Mouse (Mus musculus) liver, adult 2 months (tissue): ENCODE data around the gene Tnip2. TPM values are rescaled to one million over a fixed set of nuclear protein-coding genes. Genes with fewer than 3 reads are reported as not detected.

Experiments used
- DNase-seq: peaks from one replicate; pipeline ENCODE4 v3.0.0-alpha.2; 2011; ENCODE audit warnings: low read depth, low spot score; ENCODE audit errors: extremely low read depth
- H3K27ac ChIP-seq: fragments of 200-500 bp; replicated peaks from 2 replicates; pipeline ENCODE4 v1.5.1; 2012; ENCODE audit warnings: low read depth, mild to moderate bottlenecking, control low read depth, inconsistent platforms, low read length; ENCODE audit not compliant: insufficient read depth
- H3K27me3 ChIP-seq: fragments of 200-500 bp; 2 replicates; pipeline ENCODE4 v1.6.1; 2012; ENCODE audit warnings: mild to moderate bottlenecking, moderate library complexity, low read length, inconsistent platforms; ENCODE audit not compliant: control insufficient read depth, insufficient read depth
- H3K36me3 ChIP-seq: fragments of 200-500 bp; 2 replicates; pipeline ENCODE4 v1.6.1; 2012; ENCODE audit warnings: low read length, inconsistent platforms; ENCODE audit not compliant: control insufficient read depth, insufficient read depth
- H3K4me1 ChIP-seq: fragments of 200-500 bp; 2 replicates; pipeline ENCODE4 v1.6.1; 2011; ENCODE audit warnings: low read length; ENCODE audit not compliant: control insufficient read depth, insufficient read depth
- H3K4me3 ChIP-seq: fragments of 200-500 bp; 2 replicates; pipeline ENCODE4 v1.5.1; 2011; ENCODE audit warnings: low read depth, mild to moderate bottlenecking, control low read depth, low read length, moderate library complexity; ENCODE audit not compliant: insufficient read depth
- H3K79me2 ChIP-seq: fragments of 200-500 bp; 2 replicates; pipeline ENCODE4 v1.6.1; 2012; ENCODE audit warnings: inconsistent platforms, mild to moderate bottlenecking, low read length, moderate library complexity; ENCODE audit not compliant: control insufficient read depth, insufficient read depth
- H3K9ac ChIP-seq: fragments of 200-500 bp; 2 replicates; pipeline ENCODE4 v1.6.1; 2012; ENCODE audit warnings: low read depth, mild to moderate bottlenecking, control low read depth, inconsistent platforms, low read length
- CTCF ChIP-seq: fragments of 200-500 bp; IDR thresholded peaks from 2 replicates; pipeline ENCODE4 v1.5.1; 2011; ENCODE audit warnings: low read depth, low read length, control low read depth
- POLR2A ChIP-seq: fragments of 200-500 bp; IDR thresholded peaks from 2 replicates; pipeline ENCODE4 v1.6.1; 2011; ENCODE audit warnings: low read length, control low read depth; ENCODE audit not compliant: insufficient read depth; ENCODE audit errors: extremely low read depth
- WGBS: fragments of 180-500 bp; shearing (Covaris S2); methylation state at CpG from one replicate; pipeline ENCODE4 v1.1.7; 2018; 5-methylcytosine and 5-hydroxymethylcytosine counted together
- polyA plus RNA-seq: library from polyadenylated mRNA; depleted of rRNA; stranded (reverse); fragments of >200 nt; gene quantifications from 2 replicates; pipeline ENCODE4 v1.2.3, GENCODE M21; 2012
- total RNA-seq: library from RNA; depleted of rRNA; stranded (reverse); fragments of >200 nt; gene quantifications from 2 replicates; pipeline ENCODE4 v1.2.3, GENCODE M21; 2014

Gene Tnip2
- total and polyA plus RNA-seq, 2 experiments, result 7.7 to 13.4 TPM

GRCm38 (mm10) chr5:34521337-34521736 lies 7.5 kb upstream of the Tnip2 start:
- Histone ChIP-seq H3K9ac (no peak overlapping the region), H3K79me2 (no peaks in the 10 kb centered on the region), H3K27ac (no peak overlapping the region), H3K36me3 (no peaks in the 10 kb centered on the region), H3K4me3 (no peak overlapping the region), H3K27me3 (no peaks in the 10 kb centered on the region), H3K4me1 (peaks cover 2% of the 10 kb centered on the region; the same call in 1 of the 2 replicates)
- WGBS, result 95% methylated on average over 3 of the region's 3 CpGs
- DNase-seq, result no peak
- TF ChIP-seq POLR2A (no peak), CTCF (no peak)

DNA sequence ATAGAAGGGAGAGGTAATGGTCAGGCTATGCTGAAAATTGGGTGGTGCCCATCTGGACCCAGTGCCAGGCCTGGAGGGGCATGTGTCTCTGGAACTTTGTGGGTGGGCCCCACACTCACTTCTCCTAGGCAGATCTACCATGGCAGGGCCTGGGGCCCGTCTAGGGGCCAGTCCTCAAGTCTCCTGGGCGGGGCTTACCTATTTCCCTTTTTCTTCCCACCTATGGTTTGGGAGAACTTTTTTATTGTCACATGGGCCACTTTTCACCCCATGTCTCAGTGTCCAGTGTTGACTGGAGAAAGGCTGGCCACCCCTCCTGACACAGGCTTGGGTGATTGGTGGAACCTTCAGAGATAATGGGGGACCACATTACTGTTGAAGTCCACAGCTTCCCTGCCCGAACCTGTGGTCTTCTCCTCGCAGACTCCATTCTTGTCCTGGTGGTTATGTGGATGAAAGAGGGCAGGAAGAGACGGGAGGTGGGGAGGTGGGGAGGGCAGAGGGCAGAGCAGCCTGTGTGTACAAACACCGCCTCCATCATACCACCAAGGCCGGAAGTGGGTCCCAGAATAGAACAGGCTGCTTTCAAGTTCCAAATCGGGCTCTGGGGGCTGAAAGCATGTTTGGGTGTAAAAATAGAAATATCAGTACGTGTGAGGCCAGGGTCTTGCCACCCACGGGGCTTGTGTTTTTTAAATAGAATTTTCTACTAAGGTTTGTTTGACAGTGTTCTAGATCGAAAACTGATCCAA lies 6.8 kb upstream of the Tnip2 start:
- TF ChIP-seq POLR2A, result no peak
- no peak for TF ChIP-seq CTCF
- DNase-seq, result no peak
- peaks cover 2% of the 10 kb centered on the region; the same call in 1 of the 2 replicates for H3K4me1 ChIP-seq
- WGBS, result 70% methylated on average over 11 of the region's 11 CpGs
- no peak overlapping the region for H3K27ac ChIP-seq
- no peaks in the 10 kb centered on the region for H3K27me3 ChIP-seq
- H3K36me3 ChIP-seq, result no peaks in the 10 kb centered on the region
- H3K4me3 ChIP-seq, result no peak overlapping the region
- no peak overlapping the region for H3K9ac ChIP-seq
- H3K79me2 ChIP-seq, result no peaks in the 10 kb centered on the region

- H3K27me3 ChIP-seq, result no peaks in the 10 kb centered on the region
- H3K27ac ChIP-seq, result no peak overlapping the region
- no peaks in the 10 kb centered on the region for H3K79me2 ChIP-seq
- TF ChIP-seq POLR2A (no peak), CTCF (no peak)
- no peaks in the 10 kb centered on the region for H3K36me3 ChIP-seq
- H3K4me1 ChIP-seq, result peaks cover 3% of the 10 kb centered on the region
- no peak overlapping the region for H3K9ac ChIP-seq
- H3K4me3 ChIP-seq, result no peak overlapping the region
- 87% methylated on average over 9 of the region's 9 CpGs for WGBS
- no peak for DNase-seq
These were observed 5.7 kb upstream of the Tnip2 start for GRCm38 (mm10) chr5:34519389-34519910.

DNA sequence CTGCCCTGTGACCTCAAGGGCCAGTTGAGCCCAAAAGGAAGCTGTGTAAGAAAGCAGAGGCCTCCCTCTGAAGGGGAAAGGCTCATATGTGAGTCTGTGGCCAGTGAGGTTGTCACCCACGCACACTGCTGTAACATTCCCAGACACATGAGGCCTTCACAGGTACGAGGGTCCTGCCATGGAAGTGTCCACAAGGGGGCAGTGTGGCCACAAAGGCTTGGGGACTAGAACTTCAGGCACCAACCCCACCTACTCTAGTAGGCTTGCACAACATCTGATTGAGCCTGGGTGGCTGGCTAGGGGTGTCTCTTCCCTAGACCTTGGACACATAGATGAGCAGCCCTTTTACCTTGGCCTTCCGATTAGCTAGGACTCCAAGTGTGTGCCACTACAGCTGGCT lies 4.1 kb upstream of the Tnip2 start:
- Histone ChIP-seq H3K36me3 (no peaks in the 10 kb centered on the region), H3K27me3 (no peaks in the 10 kb centered on the region), H3K4me1 (peaks cover 8% of the 10 kb centered on the region), H3K27ac (no peak overlapping the region), H3K79me2 (peaks cover 8% of the 10 kb centered on the region), H3K9ac (no peak overlapping the region), H3K4me3 (no peak overlapping the region)
- WGBS, result 2% methylated on average over 3 of the region's 3 CpGs
- DNase-seq, result peak; percentile 69
- peak; percentile 99 for TF ChIP-seq CTCF
- no peak for TF ChIP-seq POLR2A

DNA sequence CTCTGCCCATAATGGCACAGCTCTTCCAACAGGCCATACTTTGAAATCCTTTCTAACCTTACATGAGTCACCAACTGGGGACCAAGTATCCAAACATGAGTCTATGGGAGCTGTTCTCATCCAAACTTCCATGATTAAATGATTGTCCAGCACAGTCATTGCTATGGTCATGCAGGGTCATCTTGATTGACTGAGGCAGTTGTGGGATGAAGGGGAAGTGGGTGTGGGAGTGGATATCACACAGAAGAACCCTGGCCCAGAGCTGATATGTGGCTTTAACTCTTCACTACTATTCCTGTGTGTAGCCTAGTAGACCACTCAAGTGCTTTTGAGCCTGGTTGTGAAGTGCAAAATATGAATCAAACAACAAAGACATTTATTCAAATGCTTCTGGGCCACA lies 1.3 kb upstream of the Tnip2 start:
- Histone ChIP-seq H3K4me3 (no peak overlapping the region), H3K36me3 (no peaks in the 10 kb centered on the region), H3K79me2 (peaks cover 15% of the 10 kb centered on the region), H3K27me3 (no peaks in the 10 kb centered on the region), H3K9ac (no peak overlapping the region), H3K27ac (no peak overlapping the region), H3K4me1 (peaks cover 8% of the 10 kb centered on the region)
- no peak for DNase-seq
- TF ChIP-seq CTCF (no peak), POLR2A (no peak)

DNA sequence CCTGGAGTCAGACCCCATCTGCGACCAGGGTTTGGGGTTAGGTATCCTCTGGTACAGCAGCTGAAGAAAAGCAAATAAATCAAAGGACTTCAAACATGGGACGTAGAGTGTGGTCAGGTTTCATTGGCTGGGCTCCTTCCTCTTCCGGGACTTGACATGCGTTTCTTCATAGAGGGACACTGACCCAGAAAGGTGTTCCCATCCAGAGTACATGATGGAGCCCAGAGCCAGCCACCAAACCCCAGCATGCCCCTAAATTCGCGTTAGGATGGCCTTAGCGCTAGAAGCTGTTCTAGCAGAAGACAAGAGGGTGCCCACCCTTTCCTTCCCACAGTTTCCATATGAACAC lies 401 bp upstream of the Tnip2 start:
- Histone ChIP-seq H3K4me1 (peaks cover 8% of the 10 kb centered on the region), H3K27me3 (no peaks in the 10 kb centered on the region), H3K9ac (peak overlapping the region; percentile 61), H3K36me3 (no peaks in the 10 kb centered on the region), H3K27ac (peak overlapping the region; percentile 75), H3K4me3 (peak overlapping the region; percentile 94), H3K79me2 (peaks cover 17% of the 10 kb centered on the region)
- DNase-seq, result no peak
- TF ChIP-seq POLR2A, result no peak
- TF ChIP-seq CTCF, result no peak
- 10% methylated on average over 7 of the region's 7 CpGs for WGBS
